Mouse (Mus musculus) stomach, embryonic 14.5 days (tissue): Measurements from ENCODE around the gene Lrp1. TPM values are rescaled to one million over a fixed set of nuclear protein-coding genes. Genes with fewer than 3 reads are reported as not detected.

Source experiments
- ATAC-seq: fragments of 200-750 bp; cut with Nextera tagmentation; 2 replicates; pipeline ENCODE4 v1.8.0; 2017; ENCODE audit warnings: low read depth, moderate TSS enrichment; ENCODE audit not compliant: insufficient number of reproducible peaks, insufficient read depth, low FRiP score
- H3K27ac ChIP-seq: fragments of 300-500 bp; sonication (generic); 2 replicates; pipeline ENCODE4 v1.5.1; 2014; ENCODE audit warnings: mild to moderate bottlenecking, low read length, moderate library complexity, mixed read lengths
- H3K27me3 ChIP-seq: fragments of 300-500 bp; sonication (generic); 2 replicates; pipeline ENCODE4 v1.6.1; 2014; ENCODE audit warnings: low read length, control low read depth, mixed read lengths; ENCODE audit not compliant: control insufficient read depth, insufficient read depth
- H3K36me3 ChIP-seq: fragments of 300-500 bp; sonication (generic); 2 replicates; pipeline ENCODE4 v1.6.1; 2014; ENCODE audit warnings: mild to moderate bottlenecking, control low read depth, low read length, moderate library complexity, mixed read lengths; ENCODE audit not compliant: control insufficient read depth, insufficient read depth
- H3K4me1 ChIP-seq: fragments of 300-500 bp; sonication (generic); 2 replicates; pipeline ENCODE4 v1.6.1; 2014; ENCODE audit warnings: low read length, control low read depth, mixed read lengths; ENCODE audit not compliant: control insufficient read depth, insufficient read depth
- H3K4me2 ChIP-seq: fragments of 300-500 bp; sonication (generic); replicated peaks from 2 replicates; pipeline ENCODE4 v1.6.1; 2014; ENCODE audit warnings: low read depth, low read length, control low read depth
- H3K4me3 ChIP-seq: fragments of 300-500 bp; sonication (generic); 2 replicates; pipeline ENCODE4 v1.5.1; 2014; ENCODE audit warnings: low read depth, low read length, control low read depth
- H3K9ac ChIP-seq: fragments of 300-500 bp; sonication (generic); replicated peaks from 2 replicates; pipeline ENCODE4 v1.6.1; 2014; ENCODE audit warnings: low read depth, mild to moderate bottlenecking, control low read depth, low read length, moderate library complexity, mixed read lengths
- H3K9me3 ChIP-seq: fragments of 300-500 bp; sonication (generic); 2 replicates; pipeline ENCODE4 v1.6.1; 2016; ENCODE audit warnings: low read depth, low read length, control low read depth; ENCODE audit not compliant: control insufficient read depth
- WGBS: fragments of 180-500 bp; shearing (Covaris S2); extraction: QIAGEN DNeasy Blood & Tissue Kit; methylation state at CpG from one replicate; pipeline ENCODE4 v1.1.7; 2014; 5-methylcytosine and 5-hydroxymethylcytosine counted together
- polyA plus RNA-seq: library from polyadenylated mRNA; unstranded; fragments of >200 nt; fragmentation: Nextera tagmentation; extraction: Ambion mirVana; gene quantifications from 2 replicates; pipeline ENCODE4 v1.2.1, GENCODE M21; 2014

The Lrp1 gene
- polyA plus RNA-seq, 1 experiment from 2014 or later, result 98.0 TPM

GRCm38 (mm10) chr10:127603437-127604371, 17.2 kb downstream of the Lrp1 start:
- Histone ChIP-seq H3K4me3 (no peak overlapping the region), H3K4me2 (no peak overlapping the region), H3K27me3 (no peaks in the 10 kb centered on the region), H3K9me3 (no peaks in the 10 kb centered on the region), H3K4me1 (peaks cover 49% of the 10 kb centered on the region), H3K36me3 (peaks cover 49% of the 10 kb centered on the region), H3K27ac (peak overlapping the region; percentile 71; the same call in 1 of the 2 replicates), H3K9ac (no peak overlapping the region)
- ATAC-seq, result peak; percentile 65
- WGBS, result 48% methylated on average over 13 of the region's 13 CpGs

GRCm38 (mm10) chr10:127602194-127602593, 18.8 kb downstream of the Lrp1 start:
- WGBS, result 96% methylated on average over 6 of the region's 6 CpGs
- no peaks in the 10 kb centered on the region for H3K9me3 ChIP-seq
- no peak overlapping the region for H3K9ac ChIP-seq
- no peak overlapping the region for H3K4me3 ChIP-seq
- no peak overlapping the region for H3K27ac ChIP-seq
- H3K27me3 ChIP-seq, result no peaks in the 10 kb centered on the region
- peaks cover 46% of the 10 kb centered on the region for H3K36me3 ChIP-seq
- no peak overlapping the region for H3K4me2 ChIP-seq
- H3K4me1 ChIP-seq, result peaks cover 54% of the 10 kb centered on the region
- no peak for ATAC-seq

- Histone ChIP-seq H3K9ac (0 out of 2 replicates have a peak overlapping the region, but pooled peaks have one; percentile 10), H3K4me1 (peaks cover 64% of the 10 kb centered on the region), H3K36me3 (peaks cover 33% of the 10 kb centered on the region), H3K27ac (peak overlapping the region; percentile 69; the same call in 1 of the 2 replicates), H3K9me3 (no peaks in the 10 kb centered on the region), H3K4me2 (no peak overlapping the region), H3K27me3 (no peaks in the 10 kb centered on the region), H3K4me3 (no peak overlapping the region)
- 41% methylated on average over 17 of the region's 17 CpGs for WGBS
- ATAC-seq, result no peak
Observed at GRCm38 (mm10) chr10:127599779-127600541, 21.0 kb downstream of the Lrp1 start.

GRCm38 (mm10) chr10:127599252-127599651, 21.7 kb downstream of the Lrp1 start:
- no peak overlapping the region for H3K4me2 ChIP-seq
- no peaks in the 10 kb centered on the region for H3K9me3 ChIP-seq
- peaks cover 59% of the 10 kb centered on the region for H3K4me1 ChIP-seq
- H3K27ac ChIP-seq, result peak overlapping the region; percentile 69; the same call in 1 of the 2 replicates
- H3K9ac ChIP-seq, result no peak overlapping the region
- WGBS, result 76% methylated on average over 11 of the region's 11 CpGs
- H3K36me3 ChIP-seq, result peaks cover 36% of the 10 kb centered on the region
- no peak overlapping the region for H3K4me3 ChIP-seq
- H3K27me3 ChIP-seq, result no peaks in the 10 kb centered on the region
- no peak for ATAC-seq

- Histone ChIP-seq H3K4me1 (peaks cover 54% of the 10 kb centered on the region), H3K27ac (no peak overlapping the region), H3K36me3 (peaks cover 42% of the 10 kb centered on the region), H3K27me3 (no peaks in the 10 kb centered on the region), H3K9me3 (no peaks in the 10 kb centered on the region), H3K4me2 (no peak overlapping the region), H3K9ac (no peak overlapping the region), H3K4me3 (no peak overlapping the region)
- no peak for ATAC-seq
- WGBS, result 56% methylated on average over 8 of the region's 8 CpGs
Observed at GRCm38 (mm10) chr10:127598607-127599006, 22.3 kb downstream of the Lrp1 start.

GRCm38 (mm10) chr10:127597311-127597901, 23.5 kb downstream of the Lrp1 start:
- H3K9ac ChIP-seq, result no peak overlapping the region
- no peak for ATAC-seq
- H3K27me3 ChIP-seq, result no peaks in the 10 kb centered on the region
- H3K4me2 ChIP-seq, result no peak overlapping the region
- H3K27ac ChIP-seq, result peak overlapping the region; percentile 7; the same call in 1 of the 2 replicates
- 76% methylated on average over 5 of the region's 5 CpGs for WGBS
- H3K4me3 ChIP-seq, result no peak overlapping the region
- H3K36me3 ChIP-seq, result peaks cover 47% of the 10 kb centered on the region
- no peaks in the 10 kb centered on the region for H3K9me3 ChIP-seq
- H3K4me1 ChIP-seq, result peaks cover 44% of the 10 kb centered on the region

- Histone ChIP-seq H3K27me3 (no peaks in the 10 kb centered on the region), H3K36me3 (peaks cover 48% of the 10 kb centered on the region), H3K9ac (no peak overlapping the region), H3K9me3 (no peaks in the 10 kb centered on the region), H3K4me2 (no peak overlapping the region), H3K4me3 (no peak overlapping the region), H3K4me1 (peaks cover 52% of the 10 kb centered on the region), H3K27ac (peak overlapping the region; percentile 68; the same call in 1 of the 2 replicates)
- no peak for ATAC-seq
- WGBS, result 37% methylated on average over 7 of the region's 7 CpGs
Observed at GRCm38 (mm10) chr10:127596321-127596941, 24.5 kb downstream of the Lrp1 start.
